Mouse (Mus musculus) bone marrow, adult 2 months (tissue): ENCODE measurements around the gene Hibch.

Source experiments
- CTCF ChIP-seq: fragments of 200-500 bp; IDR thresholded peaks from 2 replicates; pipeline ENCODE4 v1.5.1; 2011; ENCODE audit warnings: low read length, control low read depth; ENCODE audit not compliant: control insufficient read depth, insufficient read depth
- POLR2A ChIP-seq: fragments of 200-500 bp; IDR thresholded peaks from 2 replicates; pipeline ENCODE4 v1.6.1; 2011; ENCODE audit warnings: low read depth, mild to moderate bottlenecking, control low read depth, low read length, borderline replicate concordance; ENCODE audit not compliant: control insufficient read depth

GRCm38 (mm10) chr1:52866007-52866406 lies 21.3 kb downstream of the Hibch start:
- TF ChIP-seq POLR2A: no peak
- no peak for TF ChIP-seq CTCF
